Mouse (Mus musculus): Measurements from ENCODE around the gene Gpr22. TPM values are rescaled to one million over a fixed set of nuclear protein-coding genes. Genes with fewer than 3 reads are reported as not detected.

Gene Gpr22
- polyA plus RNA-seq (2017; shearing (Covaris generic)), result 1.6 TPM

DNA sequence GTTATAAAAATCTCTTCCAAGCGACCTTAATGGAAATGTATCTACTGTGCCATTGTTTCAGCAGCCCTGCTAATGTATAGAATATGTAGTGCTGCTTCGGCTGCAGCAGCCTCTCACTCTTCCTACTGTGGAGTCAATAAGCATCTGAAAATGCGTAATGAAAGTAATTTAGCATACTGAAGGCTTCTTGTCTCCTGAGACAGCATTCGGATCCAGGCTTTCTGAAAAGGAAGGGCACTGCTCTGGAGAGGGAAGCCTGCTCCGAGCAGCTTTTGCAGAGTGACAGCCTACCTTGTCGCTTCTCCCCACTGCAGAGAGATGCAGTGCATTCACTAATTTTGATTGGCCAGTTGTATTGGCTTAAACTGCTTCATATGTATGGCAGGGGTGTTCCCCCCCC, at the start of gene Gpr22:
Gene Gpr22 (minus strand): TSS at position 348 of the 400 bp plus-strand sequence.

Other genes with a start within 250 kb of the Gpr22 start
- 41.0 TPM for gene Cbll1, start 214.3 kb downstream of the Gpr22 start, polyA plus RNA-seq (2017; shearing (Covaris generic))
- not detected for gene Slc26a4, start 154.0 kb downstream of the Gpr22 start, polyA plus RNA-seq (2017; shearing (Covaris generic))
- gene Bcap29, start 79.3 kb downstream of the Gpr22 start, polyA plus RNA-seq (2017; shearing (Covaris generic)), result 78.4 TPM
- gene Dus4l, start 59.1 kb downstream of the Gpr22 start, polyA plus RNA-seq (2017; shearing (Covaris generic)), result 17.6 TPM
- gene Cog5, start 59.1 kb downstream of the Gpr22 start, polyA plus RNA-seq (2017; shearing (Covaris generic)), result 57.2 TPM
- 155 TPM for gene Hbp1, start 236.6 kb upstream of the Gpr22 start, polyA plus RNA-seq (2017; shearing (Covaris generic))